Mouse (Mus musculus) intestine, postnatal 0 days (tissue): ENCODE data around the gene Dnhd1. TPM values are rescaled to one million over a fixed set of nuclear protein-coding genes. Genes with fewer than 3 reads are reported as not detected.

Experiments
- ATAC-seq: fragments of 200-750 bp; cut with Nextera tagmentation; 2 replicates; pipeline ENCODE4 v1.8.0; 2017; ENCODE audit warnings: mild to moderate bottlenecking, moderate TSS enrichment, moderate library complexity
- H3K27ac ChIP-seq: fragments of 300-500 bp; sonication (generic); 2 replicates; pipeline ENCODE4 v1.5.1; 2014; ENCODE audit warnings: mild to moderate bottlenecking, low read depth, low read length, moderate library complexity
- H3K27me3 ChIP-seq: fragments of 300-500 bp; sonication (generic); replicated peaks from 2 replicates; pipeline ENCODE4 v1.6.1; 2014; ENCODE audit warnings: low read length, mixed read lengths; ENCODE audit not compliant: control insufficient read depth, insufficient read depth
- H3K36me3 ChIP-seq: fragments of 300-500 bp; sonication (generic); 2 replicates; pipeline ENCODE4 v1.6.1; 2014; ENCODE audit warnings: mild to moderate bottlenecking, moderate library complexity; ENCODE audit not compliant: control insufficient read depth, insufficient read depth
- H3K4me1 ChIP-seq: fragments of 300-500 bp; sonication (generic); replicated peaks from 2 replicates; pipeline ENCODE4 v1.6.1; 2014; ENCODE audit warnings: antibody characterized with exemption, low read length, mixed read lengths; ENCODE audit not compliant: control insufficient read depth, insufficient read depth
- H3K4me2 ChIP-seq: fragments of 300-500 bp; sonication (generic); replicated peaks from 2 replicates; pipeline ENCODE4 v1.6.1; 2014; ENCODE audit warnings: low read depth, mild to moderate bottlenecking, moderate library complexity
- H3K4me3 ChIP-seq: fragments of 300-500 bp; sonication (generic); 2 replicates; pipeline ENCODE4 v1.5.1; 2014; ENCODE audit warnings: low read depth, low read length
- H3K9ac ChIP-seq: fragments of 300-500 bp; sonication (generic); 2 replicates; pipeline ENCODE4 v1.6.1; 2014; ENCODE audit warnings: mild to moderate bottlenecking, low read depth, low read length
- H3K9me3 ChIP-seq: fragments of 300-500 bp; sonication (generic); 2 replicates; pipeline ENCODE4 v1.6.1; 2016; ENCODE audit warnings: mixed run types; ENCODE audit not compliant: control insufficient read depth
- CTCF ChIP-seq: sonication (generic); IDR thresholded peaks from 2 replicates; pipeline ENCODE4 v1.5.1; 2016; ENCODE audit warnings: low read depth, mild to moderate bottlenecking, control low read depth, antibody characterized with exemption, moderate library complexity
- WGBS: fragments of 180-500 bp; shearing (Covaris S2); extraction: QIAGEN DNeasy Blood & Tissue Kit; methylation state at CpG from one replicate; pipeline ENCODE4 v1.1.7; 2014; 5-methylcytosine and 5-hydroxymethylcytosine counted together
- polyA plus RNA-seq: library from polyadenylated mRNA; unstranded; fragments of >200 nt; fragmentation: Nextera tagmentation; extraction: Ambion mirVana; gene quantifications from 2 replicates; pipeline ENCODE4 v1.2.1, GENCODE M21; 2015

Dnhd1 gene
- 0.09 and 0.51 TPM in 2 replicates for polyA plus RNA-seq

- Histone ChIP-seq H3K4me1 (no peaks in the 10 kb centered on the region), H3K27me3 (no peaks in the 10 kb centered on the region), H3K9me3 (no peaks in the 10 kb centered on the region), H3K9ac (peak within 1 kb of the TSS; percentile 43), H3K27ac (peak within 1 kb of the TSS; percentile 22; the same call in 1 of the 2 replicates), H3K4me2 (peak within 1 kb of the TSS; percentile 81), H3K4me3 (peak within 1 kb of the TSS; percentile 45), H3K36me3 (no peaks in the 10 kb centered on the region)
- TF ChIP-seq CTCF: peak; percentile 74
- WGBS: 2% methylated on average over 17 of the region's 17 CpGs
- ATAC-seq: peak; percentile 100
These were observed at the start of gene Dnhd1 for GRCm38 (mm10) chr7:105650639-105651435. Dnhd1 (plus strand) TSS chr7:105650827.

GRCm38 (mm10) chr7:105602860-105603623 lies 47.6 kb upstream of the Dnhd1 start:
- H3K36me3 ChIP-seq: no peaks in the 10 kb centered on the region
- peak; percentile 87 for TF ChIP-seq CTCF
- no peaks in the 10 kb centered on the region for H3K27me3 ChIP-seq
- H3K4me1 ChIP-seq: no peaks in the 10 kb centered on the region
- WGBS: 30% methylated on average over 9 of the region's 9 CpGs
- no peaks in the 10 kb centered on the region for H3K9me3 ChIP-seq
- H3K27ac ChIP-seq: no peak overlapping the region
- no peak overlapping the region for H3K9ac ChIP-seq
- no peak overlapping the region for H3K4me3 ChIP-seq
- peak; percentile 76 for ATAC-seq
- no peak overlapping the region for H3K4me2 ChIP-seq

GRCm38 (mm10) chr7:105608467-105608866 lies 42.2 kb upstream of the Dnhd1 start:
- Histone ChIP-seq H3K9ac (no peak overlapping the region), H3K27me3 (no peaks in the 10 kb centered on the region), H3K9me3 (no peaks in the 10 kb centered on the region), H3K27ac (no peak overlapping the region), H3K36me3 (peaks cover 24% of the 10 kb centered on the region; the same call in 1 of the 2 replicates), H3K4me1 (no peaks in the 10 kb centered on the region), H3K4me3 (no peak overlapping the region), H3K4me2 (no peak overlapping the region)
- WGBS: 84% methylated on average over 3 of the region's 3 CpGs
- ATAC-seq: no peak
- no peak for TF ChIP-seq CTCF

- no peak for TF ChIP-seq CTCF
- WGBS: 97% methylated on average over 1 of the region's 1 CpGs
- Histone ChIP-seq H3K4me2 (no peak overlapping the region), H3K27ac (no peak overlapping the region), H3K9me3 (no peaks in the 10 kb centered on the region), H3K27me3 (no peaks in the 10 kb centered on the region), H3K4me3 (no peak overlapping the region), H3K9ac (no peak overlapping the region), H3K4me1 (no peaks in the 10 kb centered on the region), H3K36me3 (peaks cover 34% of the 10 kb centered on the region; the same call in 1 of the 2 replicates)
- ATAC-seq: no peak
These were observed 38.9 kb upstream of the Dnhd1 start for GRCm38 (mm10) chr7:105611767-105612166.

- no peaks in the 10 kb centered on the region for H3K4me1 ChIP-seq
- ATAC-seq: no peak
- H3K36me3 ChIP-seq: peaks cover 57% of the 10 kb centered on the region
- no peak overlapping the region for H3K9ac ChIP-seq
- 96% methylated on average over 1 of the region's 1 CpGs for WGBS
- no peaks in the 10 kb centered on the region for H3K9me3 ChIP-seq
- H3K27ac ChIP-seq: no peak overlapping the region
- no peak for TF ChIP-seq CTCF
- no peak overlapping the region for H3K4me3 ChIP-seq
- no peak overlapping the region for H3K4me2 ChIP-seq
- H3K27me3 ChIP-seq: no peaks in the 10 kb centered on the region
These were observed 36.2 kb upstream of the Dnhd1 start for GRCm38 (mm10) chr7:105614400-105614799.

GRCm38 (mm10) chr7:105615720-105616119 lies 34.9 kb upstream of the Dnhd1 start:
- no peak overlapping the region for H3K4me2 ChIP-seq
- H3K27ac ChIP-seq: no peak overlapping the region
- peaks cover 66% of the 10 kb centered on the region for H3K36me3 ChIP-seq
- no peak overlapping the region for H3K4me3 ChIP-seq
- no peaks in the 10 kb centered on the region for H3K27me3 ChIP-seq
- no peak for ATAC-seq
- no peak for TF ChIP-seq CTCF
- no peak overlapping the region for H3K9ac ChIP-seq
- H3K9me3 ChIP-seq: no peaks in the 10 kb centered on the region
- 54% methylated on average over 1 of the region's 1 CpGs for WGBS
- H3K4me1 ChIP-seq: no peaks in the 10 kb centered on the region
